In the genomic region with DNA sequence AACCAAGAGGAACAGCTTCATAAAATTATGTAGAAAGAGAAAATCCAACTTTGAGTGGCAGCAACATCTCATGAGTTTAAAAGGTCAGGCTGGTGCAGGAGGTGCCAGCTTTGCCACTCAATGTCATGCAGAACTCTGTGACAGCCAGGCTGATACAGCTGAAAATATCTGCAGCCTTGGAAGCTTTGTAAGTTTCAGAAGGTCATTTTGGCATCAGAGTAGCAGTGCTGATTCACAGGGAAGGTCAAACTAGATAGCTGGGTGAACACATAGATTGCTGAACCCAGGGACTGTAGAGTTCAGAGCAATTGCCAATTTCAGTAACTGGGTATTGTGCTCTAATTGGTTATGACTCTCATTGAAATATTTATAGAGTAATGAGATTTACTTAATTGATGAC, we compare ENCODE assay signal across 13 mouse cellular contexts. TPM values are rescaled to one million over a fixed set of nuclear protein-coding genes. Genes with fewer than 3 reads are reported as not detected.
DNase-seq lines count a peak whose midpoint lies in the region; ATAC-seq and TF ChIP-seq lines count a peak whose summit lies in the region.
"Had no signal": no experiment of that assay in that cellular context is flagged by ENCODE, and none has a peak within 500 bp of the region (broad histone marks: within the 10 kb centered on the region; RNA-seq: fewer than 3 reads in every experiment).

No protein-coding gene starts in this region.

- H3K4me3 ChIP-seq in bone marrow macrophage, adult 2 months (ENCODE audit: insufficient read depth, low read length): no peak overlapping the region
- H3K4me3 ChIP-seq in kidney, adult 2 months (ENCODE audit: insufficient read depth, low read depth, low read length): no peak overlapping the region
- H3K4me3 ChIP-seq in midbrain, postnatal 0 days (ENCODE audit: low read depth, low read length): no peak overlapping the region
- H3K4me3 ChIP-seq: embryonic facial prominence, embryonic 13.5 days; hindbrain, embryonic 13.5 days; midbrain, embryonic 15.5 days had no signal

- TF ChIP-seq POLR2A in bone marrow macrophage, adult 2 months (IDR thresholded peaks at IDR 0.05; ENCODE audit: borderline replicate concordance, low read depth, low read length): no peak
- TF ChIP-seq POLR2A in kidney, adult 2 months (IDR thresholded peaks at IDR 0.05; ENCODE audit: low read depth, low read length): no peak

- H3K4me1 ChIP-seq in bone marrow macrophage, adult 2 months (ENCODE audit: control insufficient read depth, insufficient read depth, low read length): peaks cover 49% of the 10 kb centered on the region
- H3K4me1 ChIP-seq in kidney, adult 2 months (ENCODE audit: control insufficient read depth, insufficient read depth, low read length): peaks cover 13% of the 10 kb centered on the region
- no peaks in the 10 kb centered on the region for H3K4me1 ChIP-seq in midbrain, postnatal 0 days (ENCODE audit: insufficient read depth, low read length)
- H3K4me1 ChIP-seq: midbrain, embryonic 15.5 days had no signal

- no peak for ATAC-seq in midbrain, postnatal 0 days (ENCODE audit: low FRiP score)
- ATAC-seq: midbrain, embryonic 15.5 days had no signal

- H3K9ac ChIP-seq in midbrain, postnatal 0 days (replicated peaks; ENCODE audit: low read length, poor library complexity, severe bottlenecking): no peak overlapping the region
- H3K9ac ChIP-seq: embryonic facial prominence, embryonic 13.5 days; hindbrain, embryonic 13.5 days; midbrain, embryonic 15.5 days had no signal

- no peaks in the 10 kb centered on the region for H3K36me3 ChIP-seq in kidney, adult 2 months (ENCODE audit: control insufficient read depth, insufficient read depth, low read length)
- no peaks in the 10 kb centered on the region for H3K36me3 ChIP-seq in midbrain, postnatal 0 days (ENCODE audit: insufficient read depth, low read length)
- H3K36me3 ChIP-seq: embryonic facial prominence, embryonic 13.5 days; hindbrain, embryonic 13.5 days; midbrain, embryonic 15.5 days had no signal

- intact Hi-C loops in heart, postnatal 14 days (cut with DNase I): loop anchor here (5.0 kb wide), 1 partner anchor 87 kb away; no protein-coding TSS in a partner anchor

- peak overlapping the region; percentile 37 for H3K27ac ChIP-seq in bone marrow macrophage, adult 2 months (ENCODE audit: insufficient read depth, low read depth, low read length)
- H3K27ac ChIP-seq in kidney, adult 2 months (ENCODE audit: insufficient read depth, low read depth, low read length): no peak overlapping the region
- H3K27ac ChIP-seq in midbrain, postnatal 0 days (ENCODE audit: low read depth, low read length): no peak overlapping the region
- H3K27ac ChIP-seq: embryonic facial prominence, embryonic 13.5 days; hindbrain, embryonic 13.5 days; midbrain, embryonic 15.5 days had no signal

- H3K4me2 ChIP-seq in midbrain, postnatal 0 days (ENCODE audit: low read depth, low read length, poor library complexity, severe bottlenecking): no peak overlapping the region
- H3K4me2 ChIP-seq: hindbrain, embryonic 13.5 days; midbrain, embryonic 15.5 days had no signal

- peak; percentile 60 to 76 for DNase-seq in heart, adult 18-20 months
- DNase-seq in heart, postnatal 14 days: no peak
- DNase-seq in A20 (ENCODE audit: low read depth, low spot score): peak; percentile 52
- DNase-seq in induced T-regulatory cell, adult 2 months (ENCODE audit: low read depth): peak; percentile 60
- no peak for DNase-seq in kidney, adult 2 months
- DNase-seq in midbrain, postnatal 0 days (ENCODE audit: low spot score): no peak
- no peak for DNase-seq in left cerebral cortex, adult 11 months (ENCODE audit: low spot score)
- DNase-seq: cerebellum, postnatal 25 days; lung, adult 18-20 months had no signal

- TF ChIP-seq CTCF in bone marrow macrophage, adult 2 months (IDR thresholded peaks at IDR 0.05; ENCODE audit: low read depth, low read length): no peak
- TF ChIP-seq CTCF in kidney, adult 2 months (conservative IDR thresholded peaks at IDR 0.05; ENCODE audit: insufficient read depth, insufficient read length, low read depth, low read length): no peak
- no peak for TF ChIP-seq CTCF in midbrain, postnatal 0 days (IDR thresholded peaks at IDR 0.05)

- H3K9me3 ChIP-seq in midbrain, postnatal 0 days (ENCODE audit: low read length): no peaks in the 10 kb centered on the region
- H3K9me3 ChIP-seq: embryonic facial prominence, embryonic 13.5 days; hindbrain, embryonic 13.5 days; midbrain, embryonic 15.5 days had no signal

- H3K27me3 ChIP-seq in kidney, adult 2 months (replicated peaks; ENCODE audit: control insufficient read depth, insufficient read depth, low read length): no peaks in the 10 kb centered on the region
- no peaks in the 10 kb centered on the region for H3K27me3 ChIP-seq in midbrain, postnatal 0 days (ENCODE audit: insufficient read depth, low read length)
- H3K27me3 ChIP-seq: embryonic facial prominence, embryonic 13.5 days; hindbrain, embryonic 13.5 days; midbrain, embryonic 15.5 days had no signal

RNA-seq across cellular contexts. Expression of gene Mbnl1, which starts 42.8 kb away (rescaled TPM):
- 100 to 1,000 TPM; 196 to 231 TPM for total RNA-seq in heart, adult 18-20 months (2021)
- 100 to 1,000 TPM; 182 to 189 TPM for total RNA-seq in heart, postnatal 14 days (2021)
- polyA plus RNA-seq in bone marrow macrophage, adult 2 months (2012; ENCODE audit: insufficient read depth, insufficient read length, missing spikeins): 668 and 730 TPM in 2 replicates
- polyA plus RNA-seq in kidney, adult 2 months (2012; rRNA removed): 43.0 and 52.3 TPM in 2 replicates
- 85.9 and 86.0 TPM in 2 replicates for total RNA-seq in midbrain, postnatal 0 days (2014; rRNA removed)
- 46.8 and 55.9 TPM in 2 replicates for polyA plus RNA-seq in midbrain, postnatal 0 days (2015; fragmentation: Nextera tagmentation; extraction: Ambion mirVana)

Comparison
In these comparisons a context has a peak if more than half of its experiments do, and no peak if none do; other contexts are left out.
1. DNase-seq: peak in heart, adult 18-20 months (2 of 2), A20 (single experiment) and induced T-regulatory cell, adult 2 months (single experiment); none in heart, postnatal 14 days (0 of 2), kidney, adult 2 months (single experiment), midbrain, postnatal 0 days (single experiment) and left cerebral cortex, adult 11 months (single experiment).